8 mouse cellular contexts compared by ENCODE assay signal in genomic region chr6:89361418-89362280, GRCm38 (mm10). TPM values are rescaled to one million over a fixed set of nuclear protein-coding genes. Genes with fewer than 3 reads are reported as not detected.
DNase-seq lines count a peak whose midpoint lies in the region; ATAC-seq and TF ChIP-seq lines count a peak whose summit lies in the region.

No protein-coding gene starts in this region.

- TF ChIP-seq CTCF in G1E (IDR thresholded peaks at IDR 0.05; ENCODE audit: low read depth, low read length), result no peak
- peak; percentile 19; the same call in 1 of the 2 replicates for TF ChIP-seq CTCF in stomach, postnatal 0 days (IDR thresholded peaks at IDR 0.05; ENCODE audit: low read depth)

- H3K4me1 ChIP-seq in G1E (ENCODE audit: insufficient read depth, low read depth, low read length), result peaks cover 62% of the 10 kb centered on the region
- peaks cover 27% of the 10 kb centered on the region for H3K4me1 ChIP-seq in heart, embryonic 11.5 days (ENCODE audit: control insufficient read depth, insufficient read depth, low read length)
- peaks cover 29% of the 10 kb centered on the region for H3K4me1 ChIP-seq in kidney, embryonic 14.5 days (ENCODE audit: control insufficient read depth, insufficient read depth, low read length)
- peaks cover 6% of the 10 kb centered on the region for H3K4me1 ChIP-seq in stomach, postnatal 0 days (replicated peaks; ENCODE audit: control insufficient read depth, insufficient read depth)

- H3K36me3 ChIP-seq in G1E (replicated peaks) (peaks cover 32% of the 10 kb centered on the region), macrophage (ENCODE audit: inconsistent target) (peaks cover 8% of the 10 kb centered on the region; the same call in 1 of the 2 replicates)
- H3K36me3 ChIP-seq in heart, embryonic 11.5 days (ENCODE audit: control insufficient read depth, insufficient read depth, low read length), result peaks cover 3% of the 10 kb centered on the region; the same call in 1 of the 2 replicates
- H3K36me3 ChIP-seq in kidney, embryonic 14.5 days (ENCODE audit: control insufficient read depth, insufficient read depth, low read length), result peaks cover 5% of the 10 kb centered on the region; the same call in 1 of the 2 replicates
- no peaks in the 10 kb centered on the region for H3K36me3 ChIP-seq in stomach, postnatal 0 days (ENCODE audit: control insufficient read depth, insufficient read depth, low read length)

- peak overlapping the region; percentile 94 for H3K9ac ChIP-seq in heart, embryonic 11.5 days (ENCODE audit: low read depth, low read length)
- H3K9ac ChIP-seq in kidney, embryonic 14.5 days (ENCODE audit: low read depth, low read length), result peak overlapping the region; percentile 95
- H3K9ac ChIP-seq in stomach, postnatal 0 days (ENCODE audit: low read length), result peak overlapping the region; percentile 93

- no peaks in the 10 kb centered on the region for H3K9me3 ChIP-seq in G1E (replicated peaks)
- no peaks in the 10 kb centered on the region for H3K9me3 ChIP-seq in heart, embryonic 11.5 days (replicated peaks; ENCODE audit: control insufficient read depth, low read length)
- H3K9me3 ChIP-seq in kidney, embryonic 14.5 days (ENCODE audit: control insufficient read depth, low read length), result no peaks in the 10 kb centered on the region
- H3K9me3 ChIP-seq in stomach, postnatal 0 days (ENCODE audit: control insufficient read depth, low read length), result no peaks in the 10 kb centered on the region

- WGBS in heart, embryonic 11.5 days (ENCODE audit: insufficient replicate concordance), result 1% methylated on average over 74 of the region's 80 CpGs
- WGBS in kidney, embryonic 14.5 days, result under 1% methylated on average over 61 of the region's 80 CpGs
- WGBS in macrophage (ENCODE audit: missing documents), result 2% methylated on average over 79 of the region's 80 CpGs
- under 1% methylated on average over 48 of the region's 80 CpGs for WGBS in stomach, postnatal 0 days

- ATAC-seq in G1E (ENCODE audit: extremely low read depth, insufficient number of reproducible peaks, low FRiP score, poor library complexity, severe bottlenecking), result 0 out of 2 replicates have a peak, but pooled peaks have one; percentile 17
- peak; percentile 28 for ATAC-seq in heart, embryonic 11.5 days (replicated peaks; ENCODE audit: insufficient number of reproducible peaks, low FRiP score, low TSS enrichment)
- ATAC-seq in kidney, embryonic 14.5 days (ENCODE audit: low FRiP score, low TSS enrichment), result peak; percentile 59
- ATAC-seq in stomach, postnatal 0 days (ENCODE audit: low FRiP score, low TSS enrichment), result peak; percentile 54

- H3K4me3 ChIP-seq in G1E (ENCODE audit: low read depth, low read length) (peak overlapping the region; percentile 81), macrophage (ENCODE audit: inconsistent target) (peak overlapping the region; percentile 68)
- peak overlapping the region; percentile 94 for H3K4me3 ChIP-seq in heart, embryonic 11.5 days (ENCODE audit: low read depth, low read length)
- peak overlapping the region; percentile 98 for H3K4me3 ChIP-seq in kidney, embryonic 14.5 days (ENCODE audit: low read length)
- peak overlapping the region; percentile 79 for H3K4me3 ChIP-seq in stomach, postnatal 0 days (ENCODE audit: low read depth, low read length)

- TF ChIP-seq EP300 in stomach, postnatal 0 days (optimal IDR thresholded peaks at IDR 0.05), result no peak

- H3K4me2 ChIP-seq in heart, embryonic 11.5 days, result peak overlapping the region; percentile 93
- H3K4me2 ChIP-seq in kidney, embryonic 14.5 days (replicated peaks; ENCODE audit: low read depth, low read length), result peak overlapping the region; percentile 87
- peak overlapping the region; percentile 93 for H3K4me2 ChIP-seq in stomach, postnatal 0 days (replicated peaks; ENCODE audit: low read depth)

- DNase-seq in B cell, adult 2 months, result peak; percentile 38 to 41
- DNase-seq in G1E (ENCODE audit: low spot score), result peak; percentile 61
- DNase-seq in cerebellum, postnatal 10 days, result peak; percentile 55 to 56
- DNase-seq in stomach, postnatal 0 days (ENCODE audit: low spot score), result peak; percentile 61
- DNase-seq in ovary, postnatal 10 days (ENCODE audit: low spot score), result no peak

- peaks cover 26% of the 10 kb centered on the region for H3K27me3 ChIP-seq in G1E (ENCODE audit: insufficient read depth, low read length)
- H3K27me3 ChIP-seq in heart, embryonic 11.5 days (ENCODE audit: control insufficient read depth, insufficient read depth, low read length), result 0 out of 2 replicates have a peak, but pooled peaks cover 8% of the 10 kb centered on the region
- H3K27me3 ChIP-seq in kidney, embryonic 14.5 days (ENCODE audit: control insufficient read depth, insufficient read depth, low read length), result no peaks in the 10 kb centered on the region
- H3K27me3 ChIP-seq in stomach, postnatal 0 days (ENCODE audit: control insufficient read depth, insufficient read depth, low read length), result no peaks in the 10 kb centered on the region

- H3K27ac ChIP-seq in heart, embryonic 11.5 days (ENCODE audit: low read depth, low read length), result peak overlapping the region; percentile 50
- H3K27ac ChIP-seq in kidney, embryonic 14.5 days (ENCODE audit: low read depth, low read length), result peak overlapping the region; percentile 43; the same call in 1 of the 2 replicates
- H3K27ac ChIP-seq in macrophage, result peak overlapping the region; percentile 31
- peak overlapping the region; percentile 79 for H3K27ac ChIP-seq in stomach, postnatal 0 days (replicated peaks)

- peaks cover 50% of the 10 kb centered on the region for H3K79me2 ChIP-seq in macrophage (ENCODE audit: inconsistent target)

RNA-seq across cellular contexts. Expression of gene Plxna1, which starts 0.8 kb away (rescaled TPM):
- 11.1 and 12.1 TPM in 2 replicates for total RNA-seq in G1E (2014; fragmentation: Nextera tagmentation)
- total RNA-seq in G1E (2017), result 5.9 and 7.8 TPM in 2 replicates
- polyA plus RNA-seq in G1E (2012), result 13.4 and 17.0 TPM in 2 replicates
- 8.9 and 9.9 TPM in 2 replicates for polyA plus RNA-seq in heart, embryonic 11.5 days (2014; fragmentation: Nextera tagmentation; extraction: Ambion mirVana)
- 15.4 and 28.0 TPM in 2 replicates for polyA plus RNA-seq in kidney, embryonic 14.5 days (2014; fragmentation: Nextera tagmentation; extraction: Ambion mirVana)
- total RNA-seq in macrophage (2018; cell fraction: chromatin; rRNA removed), result 100 to 1,000 TPM; 244 to 996 (median 329) TPM
- total RNA-seq in macrophage (2018; cell fraction: cytosol; rRNA removed), result 100 to 1,000 TPM; 124 to 243 (median 189) TPM
- 100 to 1,000 TPM; 209 to 537 (median 340) TPM for total RNA-seq in macrophage (2018; cell fraction: nucleus; rRNA removed)
- polyA plus RNA-seq in macrophage (2018), result 66.7 to 104 TPM (median 93.3 TPM) in 3 replicates
- 10.3 and 11.5 TPM in 2 replicates for polyA plus RNA-seq in stomach, postnatal 0 days (2015; fragmentation: Nextera tagmentation; extraction: Ambion mirVana)
